Mouse (Mus musculus): Measurements from ENCODE around the gene Cd69.

- TF ChIP-seq CTCF (conservative IDR thresholded peaks at IDR 0.05; ENCODE audit: low read length) (peak; percentile 37), NANOG (IDR thresholded peaks at IDR 0.05; ENCODE audit: borderline replicate concordance, low read length) (no peak)
Measured at GRCm38 (mm10) chr6:129256018-129256417, 19.2 kb downstream of the Cd69 start.

All from E14TG2a.4 (cell line).